Mouse (Mus musculus) E14TG2a.4 (cell line): ENCODE results near the gene Slc35g2.

Experiments
- CTCF ChIP-seq: conservative IDR thresholded peaks from 2 replicates; pipeline ENCODE4 v1.5.1; 2014; ENCODE audit warnings: low read length
- NANOG ChIP-seq: IDR thresholded peaks from 2 replicates; pipeline ENCODE4 v1.6.1; 2014; ENCODE audit warnings: borderline replicate concordance, low read length, mixed read lengths
- POU5F1 ChIP-seq: IDR thresholded peaks from 2 replicates; pipeline ENCODE4 v1.6.1; 2014; ENCODE audit warnings: low read length, borderline replicate concordance

DNA sequence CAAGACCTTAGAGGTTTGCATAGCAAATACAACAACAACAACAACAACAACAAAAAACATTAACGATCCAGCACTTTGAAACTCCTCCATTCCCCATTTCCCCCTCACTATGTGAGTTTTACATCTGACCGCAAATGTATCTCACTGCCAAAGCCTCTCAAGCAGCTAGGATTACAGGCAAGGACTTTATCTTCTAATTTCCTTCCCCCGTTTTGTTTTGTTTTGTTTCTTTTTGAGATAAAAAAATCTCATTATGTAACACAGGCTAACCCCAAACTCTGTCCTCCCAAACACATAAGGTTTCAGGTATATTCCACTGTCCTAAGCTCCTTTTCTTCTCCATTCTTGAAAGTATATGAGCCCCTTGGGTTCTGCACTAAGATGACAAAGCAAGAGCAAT lies 36.2 kb downstream of the Slc35g2 start:
- no peak for TF ChIP-seq CTCF
- no peak for TF ChIP-seq NANOG
- no peak for TF ChIP-seq POU5F1
